ENCODE assay signal across 13 mouse cellular contexts in genomic region chr3:27561921-27562320, GRCm38 (mm10).
A peak's percentile ranks its signal among the peaks of the same experiment; 100 is the strongest.
DNase-seq lines count a peak whose midpoint lies in the region; ATAC-seq and TF ChIP-seq lines count a peak whose summit lies in the region.
"Had no signal": no experiment of that assay in that cellular context is flagged by ENCODE, and none has a peak within 500 bp of the region (broad histone marks: within the 10 kb centered on the region; RNA-seq: fewer than 3 reads in every experiment).

No protein-coding gene starts in this region.

- ATAC-seq in forebrain, postnatal 0 days, result no peak
- ATAC-seq: inflammation-experienced regulatory T-cells, adult 6 months; Patski had no signal

- TF ChIP-seq POLR2A in brain, embryonic 14.5 days (IDR thresholded peaks at IDR 0.05; ENCODE audit: borderline replicate concordance, extremely low read depth, insufficient read depth, insufficient read length, poor library complexity, severe bottlenecking), result no peak

- H3K9ac ChIP-seq in forebrain, postnatal 0 days, result no peak overlapping the region
- H3K9ac ChIP-seq: limb, embryonic 12.5 days; neural tube, embryonic 13.5 days had no signal

- no peak overlapping the region for H3K4me3 ChIP-seq in forebrain, postnatal 0 days (ENCODE audit: low read depth, low read length)
- no peak overlapping the region for H3K4me3 ChIP-seq in forebrain, embryonic 10.5 days
- H3K4me3 ChIP-seq: hindbrain, embryonic 10.5 days; left cerebral cortex, adult 2 months; limb, embryonic 12.5 days; neural tube, embryonic 13.5 days had no signal

- no peaks in the 10 kb centered on the region for H3K36me3 ChIP-seq in forebrain, postnatal 0 days (ENCODE audit: insufficient read depth)
- no peaks in the 10 kb centered on the region for H3K36me3 ChIP-seq in forebrain, embryonic 10.5 days (replicated peaks)
- H3K36me3 ChIP-seq: hindbrain, embryonic 10.5 days; limb, embryonic 12.5 days; neural tube, embryonic 13.5 days had no signal

- intact Hi-C loops in left cerebral cortex, postnatal 10 days (cut with DNase I), result no loop called here

- 93% methylated on average over 2 of the region's 2 CpGs for WGBS in forebrain, postnatal 0 days
- WGBS in forebrain, embryonic 10.5 days, result 90% methylated on average over 2 of the region's 2 CpGs

- no peaks in the 10 kb centered on the region for H3K27me3 ChIP-seq in forebrain, postnatal 0 days (ENCODE audit: insufficient read depth, low read length)
- no peaks in the 10 kb centered on the region for H3K27me3 ChIP-seq in forebrain, embryonic 10.5 days (ENCODE audit: poor library complexity, severe bottlenecking)
- H3K27me3 ChIP-seq: limb, embryonic 12.5 days; neural tube, embryonic 13.5 days; Patski had no signal

- no peak overlapping the region for H3K4me2 ChIP-seq in forebrain, postnatal 0 days (ENCODE audit: low read depth)
- H3K4me2 ChIP-seq: limb, embryonic 12.5 days; neural tube, embryonic 13.5 days had no signal

- no peaks in the 10 kb centered on the region for H3K4me1 ChIP-seq in forebrain, postnatal 0 days (ENCODE audit: insufficient read depth)
- no peaks in the 10 kb centered on the region for H3K4me1 ChIP-seq in forebrain, embryonic 10.5 days
- H3K4me1 ChIP-seq: hindbrain, embryonic 10.5 days; neural tube, embryonic 13.5 days had no signal

- peak; percentile 6 for DNase-seq in forebrain, postnatal 0 days
- DNase-seq in forebrain, embryonic 10.5 days (ENCODE audit: extremely low spot score, low spot score), result no peak
- peak; percentile 29 for DNase-seq in layer of hippocampus, adult 9-11 months
- no peak for DNase-seq in layer of hippocampus, postnatal 10 days (ENCODE audit: low spot score in 2 of 2)
- DNase-seq in brain, embryonic 14.5 days (ENCODE audit: low read depth), result peak; percentile 36
- DNase-seq in testis, postnatal 10 days (ENCODE audit: low spot score), result no peak
- no peak for DNase-seq in left cerebral cortex, postnatal 10 days (ENCODE audit: extremely low spot score in 1 of 2, low spot score in 2 of 2)

- no peak overlapping the region for H3K27ac ChIP-seq in forebrain, postnatal 0 days (ENCODE audit: low read depth, low read length)
- H3K27ac ChIP-seq in forebrain, embryonic 10.5 days, result no peak overlapping the region
- H3K27ac ChIP-seq: hindbrain, embryonic 10.5 days; left cerebral cortex, adult 2 months; limb, embryonic 12.5 days; neural tube, embryonic 13.5 days had no signal

- H3K9me3 ChIP-seq in forebrain, postnatal 0 days (ENCODE audit: low read length), result no peaks in the 10 kb centered on the region
- no peaks in the 10 kb centered on the region for H3K9me3 ChIP-seq in forebrain, embryonic 10.5 days
- H3K9me3 ChIP-seq: hindbrain, embryonic 10.5 days; limb, embryonic 12.5 days; neural tube, embryonic 13.5 days had no signal

- no peak for TF ChIP-seq CTCF in forebrain, postnatal 0 days (IDR thresholded peaks at IDR 0.05; ENCODE audit: low read depth)
- TF ChIP-seq CTCF in brain, embryonic 14.5 days (IDR thresholded peaks at IDR 0.05; ENCODE audit: borderline replicate concordance, extremely low read depth, insufficient read depth, insufficient read length), result no peak

Comparison
In these comparisons a context has a peak if more than half of its experiments do, and no peak if none do; other contexts are left out.
1. DNase-seq: peak in forebrain, postnatal 0 days (single experiment), layer of hippocampus, adult 9-11 months (single experiment) and brain, embryonic 14.5 days (single experiment); none in forebrain, embryonic 10.5 days (single experiment), layer of hippocampus, postnatal 10 days (0 of 2), testis, postnatal 10 days (single experiment) and left cerebral cortex, postnatal 10 days (0 of 2).